15 mouse cellular contexts compared by ENCODE assay signal in genomic region chr15:64578991-64579390, GRCm38 (mm10).
DNase-seq lines count a peak whose midpoint lies in the region; ATAC-seq and TF ChIP-seq lines count a peak whose summit lies in the region.
"Had no signal": no experiment of that assay in that cellular context is flagged by ENCODE, and none has a peak within 500 bp of the region (broad histone marks: within the 10 kb centered on the region; RNA-seq: fewer than 3 reads in every experiment).

No protein-coding gene starts in this region.

- no peaks in the 10 kb centered on the region for H3K9me3 ChIP-seq in forebrain, postnatal 0 days (ENCODE audit: low read length)
- no peaks in the 10 kb centered on the region for H3K9me3 ChIP-seq in forebrain, embryonic 11.5 days (ENCODE audit: control insufficient read depth, low read length)
- no peaks in the 10 kb centered on the region for H3K9me3 ChIP-seq in hindbrain, embryonic 13.5 days
- H3K9me3 ChIP-seq in midbrain, embryonic 14.5 days (ENCODE audit: control insufficient read depth, low read length): no peaks in the 10 kb centered on the region
- H3K9me3 ChIP-seq: neural tube, embryonic 12.5 days; stomach, embryonic 15.5 days had no signal

- H3K4me1 ChIP-seq in forebrain, postnatal 0 days (ENCODE audit: insufficient read depth): 0 out of 2 replicates have a peak, but pooled peaks cover 5% of the 10 kb centered on the region
- H3K4me1 ChIP-seq in forebrain, embryonic 11.5 days (replicated peaks; ENCODE audit: control insufficient read depth, insufficient read depth, low read length): no peaks in the 10 kb centered on the region
- no peaks in the 10 kb centered on the region for H3K4me1 ChIP-seq in hindbrain, embryonic 13.5 days (replicated peaks)
- H3K4me1 ChIP-seq in midbrain, embryonic 14.5 days (ENCODE audit: control insufficient read depth, insufficient read depth, low read length): no peaks in the 10 kb centered on the region
- H3K4me1 ChIP-seq in thymus, adult 2 months (replicated peaks; ENCODE audit: control insufficient read depth, insufficient read depth, low read length): no peaks in the 10 kb centered on the region
- H3K4me1 ChIP-seq: neural tube, embryonic 12.5 days; stomach, embryonic 15.5 days had no signal

- DNase-seq in forebrain, postnatal 0 days: no peak
- DNase-seq in forebrain, embryonic 11.5 days (ENCODE audit: low spot score): no peak
- peak; percentile 56 for DNase-seq in embryo, embryonic 11 days
- DNase-seq in midbrain, embryonic 14.5 days: peak; percentile 2
- no peak for DNase-seq in heart, postnatal 4 days
- DNase-seq in thymus, adult 2 months: no peak
- DNase-seq in kidney, adult 9 months: no peak
- DNase-seq: kidney, postnatal 10 days; layer of hippocampus, postnatal 36 days had no signal

- no peak overlapping the region for H3K27ac ChIP-seq in forebrain, postnatal 0 days (ENCODE audit: low read depth, low read length)
- H3K27ac ChIP-seq in forebrain, embryonic 11.5 days (ENCODE audit: low read depth, low read length): no peak overlapping the region
- H3K27ac ChIP-seq in hindbrain, embryonic 13.5 days: peak overlapping the region; percentile 6; the same call in 1 of the 2 replicates
- H3K27ac ChIP-seq in midbrain, embryonic 14.5 days (replicated peaks; ENCODE audit: low read depth, low read length): no peak overlapping the region
- no peak overlapping the region for H3K27ac ChIP-seq in thymus, adult 2 months (ENCODE audit: control insufficient read depth, insufficient read depth, low read length)
- H3K27ac ChIP-seq: liver, embryonic 14.5 days; neural tube, embryonic 12.5 days; stomach, embryonic 15.5 days had no signal

- no peak for TF ChIP-seq CTCF in forebrain, postnatal 0 days (IDR thresholded peaks at IDR 0.05; ENCODE audit: low read depth)
- TF ChIP-seq CTCF in thymus, adult 2 months (IDR thresholded peaks at IDR 0.05; ENCODE audit: borderline replicate concordance, control insufficient read depth, extremely low read depth, insufficient read depth, low read length, poor library complexity): no peak

- H3K4me3 ChIP-seq in forebrain, postnatal 0 days (ENCODE audit: low read depth, low read length): no peak overlapping the region
- no peak overlapping the region for H3K4me3 ChIP-seq in forebrain, embryonic 11.5 days (ENCODE audit: low read depth, low read length)
- no peak overlapping the region for H3K4me3 ChIP-seq in hindbrain, embryonic 13.5 days
- no peak overlapping the region for H3K4me3 ChIP-seq in midbrain, embryonic 14.5 days (replicated peaks; ENCODE audit: low read depth, low read length)
- H3K4me3 ChIP-seq in thymus, adult 2 months (ENCODE audit: control insufficient read depth, insufficient read depth, low read length): no peak overlapping the region
- H3K4me3 ChIP-seq: neural tube, embryonic 12.5 days; stomach, embryonic 15.5 days had no signal

- peak; percentile 27; the same call in 1 of the 2 replicates for ATAC-seq in forebrain, postnatal 0 days
- no peak for ATAC-seq in forebrain, embryonic 11.5 days (replicated peaks; ENCODE audit: low FRiP score)
- no peak for ATAC-seq in hindbrain, embryonic 13.5 days (ENCODE audit: low FRiP score)
- ATAC-seq in midbrain, embryonic 14.5 days (ENCODE audit: low FRiP score, low TSS enrichment): no peak
- ATAC-seq: inflammation-experienced regulatory T-cells, adult 6 months had no signal

- no peak overlapping the region for H3K9ac ChIP-seq in forebrain, postnatal 0 days
- no peak overlapping the region for H3K9ac ChIP-seq in forebrain, embryonic 11.5 days (ENCODE audit: low read length)
- no peak overlapping the region for H3K9ac ChIP-seq in hindbrain, embryonic 13.5 days
- no peak overlapping the region for H3K9ac ChIP-seq in midbrain, embryonic 14.5 days (replicated peaks; ENCODE audit: low read length)
- H3K9ac ChIP-seq: liver, embryonic 14.5 days; neural tube, embryonic 12.5 days; stomach, embryonic 15.5 days had no signal

- WGBS in forebrain, postnatal 0 days: 27% methylated on average over 4 of the region's 4 CpGs
- WGBS in forebrain, embryonic 11.5 days: 41% methylated on average over 4 of the region's 4 CpGs
- WGBS in hindbrain, embryonic 13.5 days: 54% methylated on average over 4 of the region's 4 CpGs
- 46% methylated on average over 4 of the region's 4 CpGs for WGBS in midbrain, embryonic 14.5 days
- WGBS in thymus, adult 2 months: 77% methylated on average over 4 of the region's 4 CpGs

- H3K27me3 ChIP-seq in forebrain, postnatal 0 days (ENCODE audit: insufficient read depth, low read length): no peaks in the 10 kb centered on the region
- H3K27me3 ChIP-seq in forebrain, embryonic 11.5 days (ENCODE audit: control insufficient read depth, insufficient read depth, low read length): no peaks in the 10 kb centered on the region
- H3K27me3 ChIP-seq in hindbrain, embryonic 13.5 days: no peaks in the 10 kb centered on the region
- H3K27me3 ChIP-seq in midbrain, embryonic 14.5 days (ENCODE audit: control insufficient read depth, insufficient read depth, low read length): no peaks in the 10 kb centered on the region
- H3K27me3 ChIP-seq in thymus, adult 2 months (ENCODE audit: control insufficient read depth, insufficient read depth, low read length): no peaks in the 10 kb centered on the region
- H3K27me3 ChIP-seq: neural tube, embryonic 12.5 days; stomach, embryonic 15.5 days had no signal

- no peaks in the 10 kb centered on the region for H3K36me3 ChIP-seq in forebrain, postnatal 0 days (ENCODE audit: insufficient read depth)
- H3K36me3 ChIP-seq in forebrain, embryonic 11.5 days (ENCODE audit: control insufficient read depth, insufficient read depth, low read length): no peaks in the 10 kb centered on the region
- no peaks in the 10 kb centered on the region for H3K36me3 ChIP-seq in hindbrain, embryonic 13.5 days
- no peaks in the 10 kb centered on the region for H3K36me3 ChIP-seq in midbrain, embryonic 14.5 days (ENCODE audit: control insufficient read depth, insufficient read depth, low read length)
- no peaks in the 10 kb centered on the region for H3K36me3 ChIP-seq in thymus, adult 2 months (ENCODE audit: control insufficient read depth, insufficient read depth, low read length)
- H3K36me3 ChIP-seq: neural tube, embryonic 12.5 days; stomach, embryonic 15.5 days had no signal

- no peak overlapping the region for H3K4me2 ChIP-seq in forebrain, postnatal 0 days (ENCODE audit: low read depth)
- no peak overlapping the region for H3K4me2 ChIP-seq in forebrain, embryonic 11.5 days (ENCODE audit: low read depth, low read length, severe bottlenecking)
- no peak overlapping the region for H3K4me2 ChIP-seq in hindbrain, embryonic 13.5 days
- no peak overlapping the region for H3K4me2 ChIP-seq in midbrain, embryonic 14.5 days (ENCODE audit: low read length)
- H3K4me2 ChIP-seq: heart, embryonic 11.5 days; neural tube, embryonic 12.5 days; stomach, embryonic 15.5 days had no signal

- no peak for TF ChIP-seq POLR2A in thymus, adult 2 months (IDR thresholded peaks at IDR 0.05; ENCODE audit: control insufficient read depth, extremely low read depth, insufficient read depth, low read length, poor library complexity)

Comparison
In these comparisons a context has a peak if more than half of its experiments do, and no peak if none do; other contexts are left out.
1. DNase-seq: peak in embryo, embryonic 11 days (single experiment) and midbrain, embryonic 14.5 days (single experiment); none in forebrain, postnatal 0 days (single experiment), forebrain, embryonic 11.5 days (single experiment), heart, postnatal 4 days (single experiment), thymus, adult 2 months (single experiment) and kidney, adult 9 months (single experiment).